Mouse (Mus musculus) mouse embryonic stem cell (cell line): ENCODE results near the gene Scly.

Experiments used
- in situ Hi-C, 2 experiments: fragments of 300-500 bp; cut with MboI; formaldehyde crosslinking; loops; 1 replicate in 1 of 2; 3 replicates in 1 of 2; pipeline ENCODE4 v1.14.3; 2019 to 2020; ENCODE audit warnings: low sequenced_read_pairs in 2 of 2, low pct_unique_long_range_greater_than_20kb in 1 of 2, mixed read lengths in 1 of 2; ENCODE audit not compliant: unreplicated experiment in 1 of 2

Gene Scly

DNA sequence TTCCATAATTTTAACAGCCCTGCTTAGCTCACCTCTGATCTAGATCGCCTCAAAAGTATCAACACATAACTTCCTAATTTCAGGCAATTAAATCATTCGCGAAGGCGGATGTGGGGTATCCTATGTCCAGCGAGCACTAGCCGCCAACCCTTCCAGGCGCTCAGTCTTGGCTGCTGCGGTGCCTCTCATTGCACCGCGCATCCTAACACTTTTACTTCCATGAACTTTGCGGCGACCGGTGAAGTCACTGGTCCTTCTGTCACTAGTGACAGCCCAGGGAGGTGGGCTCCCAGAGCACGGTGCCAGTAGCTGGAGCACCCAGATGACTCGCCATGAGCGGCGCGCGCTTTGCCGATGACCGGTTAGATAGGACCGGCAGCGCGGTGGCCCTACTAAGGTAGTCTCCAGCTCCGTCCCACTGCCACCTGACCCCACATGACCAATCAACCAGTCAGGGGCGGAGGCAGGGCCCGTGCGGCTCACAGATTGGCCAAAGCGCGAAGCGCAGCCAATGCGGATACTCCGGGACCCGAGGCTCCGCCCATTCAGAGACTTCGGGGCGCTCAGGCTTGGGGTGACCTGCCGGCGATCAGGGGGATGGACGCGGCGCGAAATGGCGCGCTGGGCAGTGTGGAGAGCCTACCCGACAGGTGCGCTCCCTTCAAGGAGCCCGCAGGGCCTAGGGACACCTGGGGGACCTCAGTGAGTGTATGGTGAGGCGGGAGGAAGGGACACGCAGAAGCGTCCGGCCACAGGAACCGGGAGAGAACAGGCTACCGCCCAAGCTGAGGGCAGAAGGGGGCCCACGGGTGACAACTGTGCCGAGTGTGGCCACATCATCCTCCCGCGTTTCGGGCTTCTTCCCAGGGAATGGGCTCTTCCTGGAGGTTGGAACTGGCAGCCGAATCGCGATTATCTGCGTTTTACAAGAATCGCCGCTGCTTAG lies at the start of gene Scly:
Scly (plus strand) TSS at position 540 of the 946 bp plus-strand sequence.
- in situ Hi-C loops: no loop called here

DNA sequence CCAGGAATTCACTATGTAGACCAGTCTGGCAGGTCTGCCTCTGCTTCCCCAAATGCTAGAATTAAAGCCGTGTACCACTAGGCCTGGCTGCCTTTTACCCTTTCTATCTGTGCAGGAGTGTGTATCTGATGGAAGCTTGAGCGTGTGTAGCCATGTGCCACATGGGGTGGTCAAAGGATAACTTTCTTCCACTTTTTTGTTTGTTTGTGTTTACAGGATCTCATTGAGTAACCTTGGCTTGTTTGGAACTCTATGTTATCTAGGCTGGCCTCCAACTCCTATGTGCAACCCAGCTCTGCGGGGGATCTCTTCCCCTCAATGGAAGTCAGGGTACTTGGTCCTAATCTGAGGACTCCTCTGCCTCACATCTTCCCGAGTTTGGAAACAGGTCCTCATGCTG lies 49.2 kb upstream of the Scly start:
- in situ Hi-C loops: no loop called here

DNA sequence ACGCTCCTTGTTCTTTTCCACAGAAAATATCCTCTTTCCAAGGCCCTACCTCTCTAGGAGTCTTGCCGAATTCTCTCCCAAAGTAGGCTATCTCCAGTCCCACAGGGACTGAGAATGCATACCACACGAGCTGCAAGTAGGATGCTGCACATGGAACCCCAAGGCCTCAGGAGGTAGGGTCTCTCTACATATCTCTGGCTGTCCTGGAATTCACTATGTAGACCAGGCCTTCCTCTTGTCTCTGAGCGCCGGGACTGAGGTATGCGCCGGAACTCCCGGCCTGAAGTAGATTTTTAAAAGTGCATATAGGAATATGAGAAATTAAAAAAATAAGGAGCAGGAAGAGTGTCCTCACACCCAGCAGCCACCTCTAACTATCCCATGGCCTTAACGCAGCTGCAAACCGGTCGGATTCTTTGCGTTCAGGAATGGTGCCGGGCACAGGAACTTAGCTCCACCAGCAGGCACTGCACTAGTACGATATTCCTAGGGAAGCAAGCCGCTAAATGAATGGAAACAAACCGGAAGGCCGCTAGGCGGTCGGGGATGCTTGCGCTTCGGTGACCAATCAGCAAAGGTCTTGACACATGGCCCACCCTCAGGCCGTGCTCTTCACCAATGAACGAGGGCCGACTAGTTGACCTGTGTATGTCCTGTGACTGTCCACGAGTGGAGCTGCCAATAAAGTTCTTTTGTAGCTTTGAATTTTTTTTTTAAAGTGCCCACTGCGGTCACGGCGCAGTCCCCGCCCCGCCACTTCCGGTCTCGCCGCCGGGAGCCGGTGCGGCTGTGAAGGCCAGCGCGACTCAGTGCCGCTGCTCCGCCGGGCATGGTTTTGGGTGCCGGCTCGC lies 48.3 kb upstream of the Scly start, which contains the start of gene Ube2f:
Ube2f (plus strand) TSS at position 741 of the 851 bp plus-strand sequence.
- in situ Hi-C loops: no loop called here

DNA sequence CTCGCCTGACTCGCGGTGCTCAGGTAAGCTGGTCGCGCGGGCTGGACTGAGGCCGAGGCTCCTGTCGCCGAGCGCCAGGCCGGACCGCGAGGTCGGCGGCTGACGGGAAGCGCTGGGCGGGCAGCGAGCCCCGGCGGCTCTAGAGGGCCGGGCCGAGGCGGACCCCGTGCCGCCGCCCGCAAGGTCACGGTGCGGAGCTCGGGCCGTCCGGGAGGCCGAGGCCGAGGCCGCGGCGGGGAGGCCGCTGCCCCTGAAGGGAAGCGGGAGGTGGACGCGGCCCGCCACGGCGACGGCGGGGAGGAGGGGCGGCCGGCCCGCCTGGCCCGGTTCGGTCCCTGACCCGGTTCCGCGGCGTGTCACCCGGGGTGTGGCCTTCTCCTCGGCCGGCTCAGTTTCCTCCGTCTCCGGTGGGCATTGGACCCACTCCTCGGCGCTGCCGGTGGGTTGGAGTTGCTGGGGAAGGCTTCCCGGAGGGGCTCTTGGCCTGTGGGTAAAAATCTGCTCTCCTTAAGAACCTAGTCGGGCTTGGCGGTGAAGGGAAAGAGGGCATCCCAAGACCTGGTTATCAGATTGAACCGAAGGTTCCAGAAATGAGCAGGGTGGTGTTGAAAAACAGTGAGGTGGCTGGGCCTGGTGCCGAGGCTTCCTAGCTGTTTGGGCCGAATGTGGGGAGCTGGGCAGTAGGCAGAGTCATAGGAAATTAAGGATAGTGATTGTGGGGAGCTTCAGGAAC lies 47.6 kb upstream of the Scly start:
- in situ Hi-C loops: no loop called here

DNA sequence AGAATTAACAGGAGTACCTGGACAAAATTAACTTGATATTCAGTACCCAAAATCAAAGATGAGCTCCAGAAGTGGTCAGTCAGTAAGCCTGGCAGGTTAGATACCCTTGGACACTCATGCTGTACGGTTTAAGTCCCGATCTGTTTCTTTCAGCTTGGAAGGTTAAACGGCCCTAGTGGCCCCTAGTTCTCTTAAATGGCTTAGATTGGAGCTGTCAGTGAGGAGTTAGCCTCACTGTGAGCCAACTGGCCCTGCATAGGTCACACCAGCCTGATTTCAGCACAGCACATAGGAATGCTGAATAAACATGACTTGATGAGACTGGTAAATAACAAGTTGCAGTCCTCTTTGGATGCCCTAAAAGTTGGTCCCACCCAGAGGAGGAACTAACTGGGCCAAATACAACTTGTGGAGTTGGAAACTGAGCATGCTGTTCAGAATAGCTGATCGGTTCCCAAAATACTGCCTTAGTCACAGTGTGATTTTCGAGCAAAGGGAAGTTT lies 46.9 kb upstream of the Scly start:
- in situ Hi-C loops: no loop called here

DNA sequence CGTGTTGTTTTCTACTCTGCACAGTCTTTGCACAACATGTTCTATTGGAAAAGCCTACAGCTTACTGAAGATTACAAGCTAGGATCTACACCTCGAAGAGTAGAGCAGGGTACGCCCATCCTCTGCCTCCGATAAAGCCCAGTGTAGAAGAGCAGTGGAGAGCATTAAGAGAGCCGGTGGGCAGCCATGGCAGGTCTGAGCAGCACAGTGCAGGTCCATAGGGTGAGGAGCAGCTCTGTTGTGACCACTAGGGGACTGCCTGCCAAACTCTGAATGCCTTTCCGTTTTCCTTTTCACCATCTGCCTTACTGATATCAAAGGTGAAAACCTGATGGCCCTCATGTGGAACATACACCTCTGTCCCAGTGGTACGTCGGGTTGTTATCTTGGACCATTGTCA lies 46.2 kb upstream of the Scly start:
- in situ Hi-C loops: no loop called here

DNA sequence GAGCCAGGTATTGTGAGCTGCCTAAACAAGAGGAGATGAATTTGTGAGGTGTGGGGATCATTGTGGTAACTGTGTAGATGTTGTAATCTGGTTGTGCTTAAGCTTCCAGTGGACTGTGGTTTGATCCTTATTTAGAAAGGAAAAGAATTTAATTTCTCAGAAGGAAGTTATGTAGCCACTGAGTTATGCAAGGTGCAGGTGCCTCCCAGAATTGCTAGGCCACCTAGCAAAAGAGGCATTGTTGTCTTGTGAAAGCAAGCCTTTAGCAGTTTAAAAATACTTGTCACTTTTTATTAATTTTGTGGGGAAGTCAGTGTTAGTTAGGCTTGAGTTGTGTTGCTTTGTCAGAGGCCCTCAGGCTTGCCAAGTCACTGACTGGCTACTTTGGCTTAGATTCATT lies 40.2 kb upstream of the Scly start:
- in situ Hi-C loops: no loop called here

DNA sequence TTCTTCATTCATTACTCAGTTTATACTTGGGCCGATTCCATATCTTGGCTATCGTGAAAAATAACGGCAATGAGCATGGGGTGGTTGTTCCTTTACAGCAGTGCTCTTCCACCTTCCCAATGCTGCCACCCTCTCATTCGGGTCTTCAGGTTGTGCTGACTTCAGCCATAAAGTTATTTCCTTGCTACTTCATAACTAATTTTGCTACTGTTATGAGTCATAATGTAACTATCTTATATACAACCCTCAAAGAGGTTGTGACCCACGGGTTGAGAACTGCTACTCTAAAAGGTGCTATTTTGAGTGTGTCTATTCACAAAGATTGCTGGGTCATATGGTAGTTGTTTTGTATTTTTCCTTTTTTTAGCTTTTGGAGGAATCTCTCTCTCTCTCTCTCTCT lies 38.3 kb upstream of the Scly start:
- in situ Hi-C loops: no loop called here

DNA sequence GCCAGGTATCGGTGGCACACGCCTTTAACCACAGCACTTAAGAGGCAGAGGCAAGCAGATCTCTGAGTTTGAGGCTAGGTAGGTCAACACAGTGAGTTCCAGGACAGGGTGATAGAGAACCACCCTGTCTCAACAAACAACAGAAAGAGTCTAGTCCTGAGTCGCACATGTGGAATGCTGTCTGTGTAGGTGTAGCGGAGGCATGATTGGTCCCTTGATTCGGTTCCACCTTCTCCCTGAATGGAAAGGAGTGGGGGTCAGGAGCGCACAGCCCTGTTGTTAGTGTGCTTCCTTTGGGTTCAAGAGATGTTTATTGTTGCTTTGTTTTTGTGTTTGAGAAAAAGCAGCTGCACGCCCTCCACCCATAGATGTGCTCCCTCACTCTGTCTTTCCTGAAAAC lies 35.6 kb upstream of the Scly start:
- in situ Hi-C loops: no loop called here

DNA sequence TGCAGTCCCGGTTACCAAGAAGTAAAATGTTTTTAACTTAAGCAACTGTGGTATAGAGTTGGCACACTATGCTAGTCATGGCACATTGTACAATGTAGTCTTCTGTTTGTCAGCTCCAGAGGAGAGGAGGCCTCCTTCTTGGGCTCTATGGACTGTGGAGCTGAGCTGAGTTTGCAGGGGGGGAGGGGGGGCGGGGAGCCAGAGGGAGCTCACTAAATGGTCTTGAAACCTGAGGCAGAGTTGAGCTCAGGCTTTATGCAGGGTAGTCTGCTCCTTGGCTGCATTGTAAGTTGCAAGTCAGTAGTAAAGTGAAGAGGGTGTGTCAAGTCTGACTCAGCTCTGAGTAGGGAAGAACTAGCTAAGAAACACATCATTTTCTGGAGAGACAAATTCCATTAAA lies 25.9 kb upstream of the Scly start:
- in situ Hi-C loops: no loop called here

DNA sequence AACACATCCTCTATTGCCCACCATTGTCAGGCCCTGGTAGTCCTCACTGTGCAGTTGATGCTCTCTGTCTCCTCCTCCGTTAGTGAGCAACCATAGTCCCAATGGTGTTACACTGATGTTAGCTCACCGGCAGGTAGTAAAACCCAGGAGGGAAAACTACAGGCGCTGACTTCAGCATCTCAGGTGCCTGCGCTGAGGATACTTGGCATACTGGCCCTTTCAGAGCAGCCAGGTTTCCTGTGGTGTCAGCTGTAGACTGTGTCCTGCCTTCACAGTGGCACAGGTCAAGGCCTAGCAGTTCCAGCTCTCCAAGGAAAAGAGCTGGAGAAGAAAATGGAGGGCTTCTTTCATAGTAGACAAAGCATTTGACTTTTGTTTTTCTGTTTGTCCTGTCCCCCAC lies 21.6 kb upstream of the Scly start:
- in situ Hi-C loops: no loop called here

DNA sequence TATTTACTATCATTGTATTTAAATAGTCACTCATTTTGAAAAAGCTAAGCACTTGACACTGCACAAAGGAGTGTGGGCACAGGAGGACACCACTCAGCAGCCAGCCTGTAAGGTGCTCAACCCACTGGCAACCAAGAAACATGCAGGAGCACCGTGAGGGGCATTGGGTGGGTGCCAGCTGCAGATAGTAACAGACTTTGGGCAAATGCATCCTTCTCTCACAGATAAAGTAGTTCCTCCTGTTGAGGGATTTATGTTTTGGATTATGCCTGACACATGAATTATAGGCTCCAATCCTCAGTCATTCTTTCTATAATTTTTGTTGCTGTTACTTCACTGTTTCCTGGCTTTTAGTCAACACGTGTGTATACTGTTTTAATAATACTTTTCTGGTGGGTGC lies 20.7 kb upstream of the Scly start:
- in situ Hi-C loops: no loop called here

DNA sequence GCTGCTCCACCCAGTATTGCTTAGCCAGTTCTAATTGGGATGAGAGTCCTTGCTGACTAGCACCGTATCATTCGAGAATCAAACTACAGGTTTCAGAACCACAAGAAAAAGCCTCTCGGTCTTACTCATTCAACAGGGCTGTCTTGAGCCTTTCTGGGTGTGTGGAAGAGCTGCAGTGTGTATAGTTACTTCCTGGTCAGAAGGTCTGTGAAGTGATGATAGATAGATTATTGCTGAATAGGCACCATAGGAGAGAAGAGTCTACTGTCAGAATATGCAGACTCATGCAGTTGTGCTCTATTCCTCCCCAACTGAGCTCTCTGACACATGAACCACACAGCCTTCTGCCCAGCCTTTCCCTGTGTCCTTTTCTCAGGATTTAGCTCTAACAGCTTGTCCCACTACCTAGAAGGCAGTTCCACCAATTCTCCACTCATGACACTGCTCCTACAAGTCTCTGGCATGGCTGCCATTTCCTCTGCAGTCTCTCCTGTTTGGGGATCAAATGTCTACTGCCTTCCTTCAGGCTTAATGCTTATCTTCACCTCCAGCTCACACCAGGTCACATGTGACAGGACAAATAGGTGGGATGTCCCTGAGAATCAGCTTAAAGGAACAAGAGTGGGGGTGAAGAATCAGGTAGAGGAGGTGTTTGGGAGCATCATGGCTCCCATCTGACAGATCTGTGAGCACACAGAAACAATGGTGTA lies 19.6 kb upstream of the Scly start:
- in situ Hi-C loops: no loop called here

DNA sequence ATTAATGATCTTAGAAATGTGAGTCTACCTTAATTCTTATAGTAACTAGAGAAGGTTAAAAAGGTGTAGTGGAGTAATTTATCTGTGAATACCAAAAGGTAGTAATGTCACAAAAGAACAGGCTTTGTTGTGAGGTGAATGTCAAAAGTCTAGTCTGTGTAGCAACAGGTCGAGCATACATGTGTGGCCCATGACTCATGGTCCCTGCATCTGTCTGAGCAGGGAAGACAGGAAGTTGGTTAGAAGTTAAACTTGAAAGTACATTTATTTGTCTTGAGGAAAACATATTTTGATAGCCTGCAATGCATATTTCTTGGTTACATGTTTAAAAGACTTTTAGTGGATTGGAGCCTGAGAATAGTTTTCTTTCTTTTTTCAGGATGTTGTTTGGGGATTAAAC lies 19.0 kb upstream of the Scly start:
- in situ Hi-C loops: no loop called here

DNA sequence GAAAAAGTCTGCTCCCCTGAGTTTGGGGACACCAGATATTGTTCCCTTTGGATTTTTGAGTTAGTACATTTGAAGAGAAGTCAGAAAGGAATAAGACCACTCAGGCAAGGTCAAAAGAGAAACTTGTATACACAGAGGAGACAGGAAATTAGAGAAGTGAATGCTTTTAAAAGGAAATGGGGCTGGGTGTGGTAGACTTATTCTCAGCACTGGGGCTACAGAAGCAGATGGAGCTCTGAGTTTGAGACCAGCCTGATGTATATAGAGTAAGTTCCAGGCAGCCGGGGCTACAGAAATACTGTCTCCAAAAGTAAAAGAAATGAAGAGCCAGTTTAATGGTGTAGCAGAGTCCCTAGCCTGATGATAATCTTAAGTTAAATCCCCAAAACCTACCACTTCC lies 15.6 kb upstream of the Scly start:
- in situ Hi-C loops: no loop called here

DNA sequence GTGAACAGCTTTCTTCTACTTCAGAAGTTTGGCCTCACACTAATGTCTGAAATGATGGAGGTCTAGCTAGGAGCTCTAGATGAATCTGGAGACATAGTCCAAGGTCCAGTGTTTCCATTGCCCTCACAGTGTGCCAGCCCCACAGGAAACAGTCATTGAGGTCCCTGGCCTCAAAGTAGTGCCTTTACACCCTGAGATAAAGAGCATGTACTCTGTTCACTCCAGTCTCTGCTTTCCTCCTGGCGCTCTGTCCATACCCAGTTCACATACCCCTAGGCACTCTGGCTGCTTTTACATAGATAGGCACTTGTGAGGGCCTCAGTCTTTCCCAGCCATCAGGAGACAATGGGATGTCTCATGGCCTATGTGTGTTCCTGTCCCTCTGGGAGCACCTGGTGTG lies 8.8 kb upstream of the Scly start:
- in situ Hi-C loops: no loop called here

DNA sequence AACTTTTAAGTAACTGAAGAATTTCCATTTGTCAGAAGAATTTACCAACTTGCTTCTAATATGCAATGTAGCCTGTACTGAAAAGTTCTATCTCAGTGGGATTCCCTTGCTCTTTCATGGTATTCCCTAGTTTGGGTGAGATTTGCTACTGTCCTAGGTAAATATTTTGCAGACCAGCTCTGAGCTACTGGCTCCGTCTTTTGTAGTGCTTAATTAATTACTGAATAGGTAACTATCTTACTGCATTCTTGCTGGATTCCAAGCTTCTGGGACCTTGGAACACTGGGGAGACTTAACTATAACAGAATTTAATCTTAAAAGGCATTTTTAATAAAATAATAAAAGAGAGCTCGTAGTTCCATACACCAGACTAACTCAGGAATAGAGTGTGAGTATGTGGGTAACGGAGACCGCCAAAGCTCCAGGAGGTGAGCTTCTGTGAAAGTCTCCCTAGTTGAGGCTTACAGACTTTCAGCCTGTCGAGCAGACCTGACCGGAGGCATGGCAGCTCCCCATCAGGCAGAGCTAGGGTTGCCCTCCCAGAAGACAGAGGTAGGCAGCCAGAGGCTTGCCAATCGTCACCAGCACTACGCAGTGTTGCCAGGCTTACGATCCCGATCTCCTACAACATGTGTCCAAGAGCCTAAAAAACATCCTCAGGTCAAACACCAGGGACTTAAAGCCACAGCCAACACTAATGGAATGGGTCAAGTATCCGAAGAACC lies 5.9 kb upstream of the Scly start:
- in situ Hi-C loops: no loop called here

DNA sequence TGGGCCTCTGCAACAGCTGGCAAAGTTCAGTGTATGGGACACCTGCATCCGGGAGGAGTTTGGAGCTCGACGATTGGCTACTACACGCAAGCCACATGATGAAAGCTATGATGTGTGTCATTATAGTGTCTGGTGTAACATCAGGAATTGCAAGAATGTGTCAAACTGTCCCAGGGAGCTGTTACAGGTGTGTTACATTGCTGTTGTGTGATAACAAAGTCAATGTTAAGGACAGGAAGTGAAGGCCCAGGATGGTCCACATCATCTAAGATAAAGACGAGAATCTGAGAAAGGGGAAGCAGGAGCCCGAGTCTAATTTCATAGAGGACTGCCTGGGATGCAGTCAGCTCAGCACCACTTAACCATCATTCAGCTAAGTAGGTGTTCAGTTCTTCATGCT lies 2.6 kb upstream of the Scly start:
- in situ Hi-C loops: no loop called here
